Mouse (Mus musculus): ENCODE measurements at regions not wholly inside any gene's neighbourhood (a gene's known extent, or its start where the extent isn't known, plus 50 kb on each side); places are given as distances from the start of the nearest gene placed in this dataset.

DNA sequence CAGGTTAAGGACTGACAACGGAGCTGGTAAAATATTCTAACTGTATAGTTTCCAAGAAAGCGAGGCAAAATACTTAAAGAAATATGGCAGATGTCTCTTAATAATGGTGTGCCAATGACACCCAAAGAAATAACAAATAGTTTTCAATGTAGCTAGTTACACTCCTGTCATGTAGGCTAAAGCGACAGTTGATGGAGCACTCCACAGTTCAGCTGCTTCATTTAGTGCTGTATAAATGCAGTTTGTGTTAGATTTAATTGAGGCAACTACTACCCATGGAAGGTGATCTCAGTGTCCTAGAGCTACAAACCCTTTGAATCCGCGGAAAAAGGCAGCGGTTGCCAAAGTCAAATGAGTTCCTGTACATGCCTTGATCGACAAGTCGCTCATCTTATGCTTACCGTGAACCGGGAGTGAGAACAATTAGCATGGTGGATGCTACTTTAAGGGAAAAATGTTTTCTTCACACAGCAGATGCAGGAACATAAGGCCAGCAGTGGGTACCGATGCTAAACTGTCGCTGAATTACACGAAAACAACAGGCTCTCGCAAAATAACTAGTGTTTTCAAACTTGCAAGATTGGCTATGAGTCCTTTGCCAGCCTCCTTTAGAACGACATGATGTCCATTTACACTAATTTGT, 961.4 kb downstream of the Mat2b start:
- no peak overlapping the region for H3K9ac ChIP-seq (ENCODE audit: low read length)
- no peaks in the 10 kb centered on the region for H3K27me3 ChIP-seq (replicated peaks; ENCODE audit: control insufficient read depth, insufficient read depth, low read length)
- no peak overlapping the region for H3K4me2 ChIP-seq (ENCODE audit: low read length)
- H3K27ac ChIP-seq (ENCODE audit: low read depth, low read length): no peak overlapping the region
- no peaks in the 10 kb centered on the region for H3K36me3 ChIP-seq (ENCODE audit: control insufficient read depth, insufficient read depth, low read length)
- no peaks in the 10 kb centered on the region for H3K9me3 ChIP-seq (replicated peaks; ENCODE audit: control insufficient read depth, low read length)
- H3K4me3 ChIP-seq (ENCODE audit: low read depth, low read length): no peak overlapping the region
- WGBS: 68% methylated on average over 15 of the region's 15 CpGs
- DNase-seq (ENCODE audit: low spot score): peak; percentile 79
- ATAC-seq: peak; percentile 84
- H3K4me1 ChIP-seq (ENCODE audit: control insufficient read depth, insufficient read depth, low read length): no peaks in the 10 kb centered on the region

- no peak for ATAC-seq
- no peak overlapping the region for H3K27ac ChIP-seq (ENCODE audit: low read depth, low read length)
- DNase-seq (ENCODE audit: low spot score): peak; percentile 50
Observed at GRCm38 (mm10) chr11:39723621-39724020, 971.4 kb downstream of the Mat2b start.

DNA sequence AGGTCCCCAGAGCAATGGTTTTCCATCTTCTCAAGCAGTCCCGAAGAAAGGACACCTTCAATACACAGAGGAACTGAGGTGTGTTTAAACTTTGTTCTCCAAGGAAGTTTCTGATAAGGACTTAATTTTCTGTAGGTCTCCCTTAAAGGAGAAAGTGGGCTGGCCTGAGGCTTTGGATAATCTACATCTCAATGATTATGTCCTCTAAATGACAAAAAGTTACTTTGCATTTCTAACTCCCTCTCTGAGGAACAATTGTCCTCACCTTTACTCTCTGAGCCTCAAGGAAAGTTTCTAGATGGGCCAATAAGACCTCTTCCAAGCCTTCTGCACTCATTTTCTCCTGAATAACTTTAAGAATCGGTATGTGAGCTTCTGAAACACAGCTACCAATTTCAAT, 1016.5 kb downstream of the Mat2b start:
- ATAC-seq: no peak
- WGBS: 79% methylated on average over 2 of the region's 2 CpGs

More at GRCm38 (mm10) chr11:39723621-39724020, 971.4 kb downstream of the Mat2b start:
- Histone ChIP-seq H3K36me3 (ENCODE audit: control insufficient read depth, insufficient read depth, low read length) (no peaks in the 10 kb centered on the region), H3K4me1 (ENCODE audit: control insufficient read depth, insufficient read depth, low read length) (no peaks in the 10 kb centered on the region), H3K4me3 (ENCODE audit: low read depth, low read length) (no peak overlapping the region), H3K9me3 (replicated peaks; ENCODE audit: control insufficient read depth, low read length) (no peaks in the 10 kb centered on the region), H3K9ac (ENCODE audit: low read length) (no peak overlapping the region), H3K27me3 (replicated peaks; ENCODE audit: control insufficient read depth, insufficient read depth, low read length) (no peaks in the 10 kb centered on the region), H3K4me2 (ENCODE audit: low read length) (no peak overlapping the region)

DNA sequence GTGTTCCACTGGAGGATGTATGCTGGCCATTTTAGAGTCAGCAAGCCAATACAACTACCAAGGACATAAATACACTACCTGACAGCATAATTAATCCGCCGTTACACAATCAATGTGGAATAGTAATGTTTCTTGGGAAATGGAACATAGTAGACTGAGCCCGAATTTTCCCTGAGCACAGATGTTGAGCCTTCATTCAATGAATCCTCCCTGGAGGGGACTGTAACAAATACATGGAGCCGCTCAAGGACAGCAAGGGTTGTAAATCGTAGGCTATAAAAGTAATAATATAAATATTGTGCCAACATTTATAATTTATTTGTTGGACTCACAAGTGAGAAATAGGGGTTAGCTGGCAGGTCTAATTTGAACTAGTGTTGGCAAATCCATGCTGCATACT, 1041.4 kb downstream of the Mat2b start:
- H3K27me3 ChIP-seq (replicated peaks; ENCODE audit: control insufficient read depth, insufficient read depth, low read length): no peaks in the 10 kb centered on the region
- no peaks in the 10 kb centered on the region for H3K4me1 ChIP-seq (ENCODE audit: control insufficient read depth, insufficient read depth, low read length)
- no peak for DNase-seq (ENCODE audit: low spot score)
- H3K9me3 ChIP-seq (replicated peaks; ENCODE audit: control insufficient read depth, low read length): no peaks in the 10 kb centered on the region
- no peak overlapping the region for H3K4me3 ChIP-seq (ENCODE audit: low read depth, low read length)
- no peak overlapping the region for H3K4me2 ChIP-seq (ENCODE audit: low read length)
- H3K27ac ChIP-seq (ENCODE audit: low read depth, low read length): no peak overlapping the region
- no peak for ATAC-seq
- H3K36me3 ChIP-seq (ENCODE audit: control insufficient read depth, insufficient read depth, low read length): no peaks in the 10 kb centered on the region
- WGBS: 93% methylated on average over 5 of the region's 5 CpGs
- H3K9ac ChIP-seq (ENCODE audit: low read length): no peak overlapping the region

More for the DNA sequence above, 1016.5 kb downstream of the Mat2b start:
- H3K4me3 ChIP-seq (ENCODE audit: low read depth, low read length): no peak overlapping the region
- no peaks in the 10 kb centered on the region for H3K9me3 ChIP-seq (replicated peaks; ENCODE audit: control insufficient read depth, low read length)
- H3K9ac ChIP-seq (ENCODE audit: low read length): no peak overlapping the region
- H3K36me3 ChIP-seq (ENCODE audit: control insufficient read depth, insufficient read depth, low read length): no peaks in the 10 kb centered on the region
- H3K4me2 ChIP-seq (ENCODE audit: low read length): no peak overlapping the region
- H3K27me3 ChIP-seq (replicated peaks; ENCODE audit: control insufficient read depth, insufficient read depth, low read length): no peaks in the 10 kb centered on the region
- no peaks in the 10 kb centered on the region for H3K4me1 ChIP-seq (ENCODE audit: control insufficient read depth, insufficient read depth, low read length)
- no peak for DNase-seq (ENCODE audit: low spot score)
- no peak overlapping the region for H3K27ac ChIP-seq (ENCODE audit: low read depth, low read length)

- DNase-seq (ENCODE audit: low spot score): no peak
- H3K9me3 ChIP-seq (replicated peaks; ENCODE audit: control insufficient read depth, low read length): no peaks in the 10 kb centered on the region
Observed at GRCm38 (mm10) chr11:39619356-39619755, 1075.6 kb downstream of the Mat2b start.

GRCm38 (mm10) chr11:39615843-39616242, 1079.2 kb downstream of the Mat2b start:
- no peaks in the 10 kb centered on the region for H3K27me3 ChIP-seq (replicated peaks; ENCODE audit: control insufficient read depth, insufficient read depth, low read length)
- H3K9me3 ChIP-seq (replicated peaks; ENCODE audit: control insufficient read depth, low read length): no peaks in the 10 kb centered on the region
- H3K9ac ChIP-seq (ENCODE audit: low read length): no peak overlapping the region
- no peak for ATAC-seq
- no peaks in the 10 kb centered on the region for H3K36me3 ChIP-seq (ENCODE audit: control insufficient read depth, insufficient read depth, low read length)
- 80% methylated on average over 3 of the region's 3 CpGs for WGBS
- H3K4me1 ChIP-seq (ENCODE audit: control insufficient read depth, insufficient read depth, low read length): no peaks in the 10 kb centered on the region
- H3K4me3 ChIP-seq (ENCODE audit: low read depth, low read length): no peak overlapping the region
- no peak overlapping the region for H3K4me2 ChIP-seq (ENCODE audit: low read length)
- H3K27ac ChIP-seq (ENCODE audit: low read depth, low read length): no peak overlapping the region
- DNase-seq (ENCODE audit: low spot score): peak; percentile 32

More at GRCm38 (mm10) chr11:39619356-39619755, 1075.6 kb downstream of the Mat2b start:
- Histone ChIP-seq H3K27me3 (replicated peaks; ENCODE audit: control insufficient read depth, insufficient read depth, low read length) (no peaks in the 10 kb centered on the region), H3K36me3 (ENCODE audit: control insufficient read depth, insufficient read depth, low read length) (no peaks in the 10 kb centered on the region), H3K4me2 (ENCODE audit: low read length) (no peak overlapping the region), H3K27ac (ENCODE audit: low read depth, low read length) (no peak overlapping the region), H3K4me1 (ENCODE audit: control insufficient read depth, insufficient read depth, low read length) (no peaks in the 10 kb centered on the region), H3K4me3 (ENCODE audit: low read depth, low read length) (no peak overlapping the region), H3K9ac (ENCODE audit: low read length) (no peak overlapping the region)
- 97% methylated on average over 1 of the region's 1 CpGs for WGBS
- ATAC-seq: no peak

DNA sequence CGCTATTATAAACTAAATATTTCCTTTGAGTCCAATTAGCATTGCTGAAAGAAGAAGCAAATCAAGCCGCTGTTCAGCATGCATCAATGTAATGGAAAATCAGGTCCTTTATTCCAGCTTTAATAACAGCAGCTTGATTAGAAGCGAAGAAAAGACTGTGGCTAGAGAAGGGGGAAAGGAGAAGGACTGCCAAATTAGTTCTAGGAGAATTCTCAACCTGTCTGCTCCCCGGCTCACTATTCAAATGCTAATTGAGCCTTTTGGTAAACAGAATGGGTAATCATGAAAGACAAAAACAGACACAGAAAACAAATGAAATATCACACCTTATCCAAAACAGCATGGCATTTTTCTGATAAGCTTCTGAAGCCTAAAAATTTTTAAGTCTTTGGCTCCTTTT, 1098.5 kb downstream of the Mat2b start:
- Histone ChIP-seq H3K4me1 (ENCODE audit: control insufficient read depth, insufficient read depth, low read length) (peaks cover 16% of the 10 kb centered on the region), H3K4me2 (ENCODE audit: low read length) (peak overlapping the region; percentile 5; the same call in 1 of the 2 replicates), H3K4me3 (ENCODE audit: low read depth, low read length) (no peak overlapping the region), H3K27ac (ENCODE audit: low read depth, low read length) (no peak overlapping the region), H3K36me3 (ENCODE audit: control insufficient read depth, insufficient read depth, low read length) (no peaks in the 10 kb centered on the region), H3K9me3 (replicated peaks; ENCODE audit: control insufficient read depth, low read length) (no peaks in the 10 kb centered on the region), H3K27me3 (replicated peaks; ENCODE audit: control insufficient read depth, insufficient read depth, low read length) (no peaks in the 10 kb centered on the region), H3K9ac (ENCODE audit: low read length) (no peak overlapping the region)
- DNase-seq (ENCODE audit: low spot score): peak; percentile 93
- peak; percentile 89 for ATAC-seq
- WGBS: 2% methylated on average over 4 of the region's 4 CpGs

- Histone ChIP-seq H3K4me3 (ENCODE audit: low read depth, low read length) (no peak overlapping the region), H3K36me3 (ENCODE audit: control insufficient read depth, insufficient read depth, low read length) (no peaks in the 10 kb centered on the region), H3K4me2 (ENCODE audit: low read length) (peak overlapping the region; percentile 34), H3K27ac (ENCODE audit: low read depth, low read length) (no peak overlapping the region), H3K9ac (ENCODE audit: low read length) (peak overlapping the region; percentile 4; the same call in 1 of the 2 replicates), H3K4me1 (ENCODE audit: control insufficient read depth, insufficient read depth, low read length) (no peaks in the 10 kb centered on the region), H3K27me3 (replicated peaks; ENCODE audit: control insufficient read depth, insufficient read depth, low read length) (no peaks in the 10 kb centered on the region), H3K9me3 (replicated peaks; ENCODE audit: control insufficient read depth, low read length) (no peaks in the 10 kb centered on the region)
- 10% methylated on average over 15 of the region's 15 CpGs for WGBS
- ATAC-seq (peak; percentile 84), DNase-seq (ENCODE audit: low spot score) (peak; percentile 93)
Observed at GRCm38 (mm10) chr11:39588641-39589385, 1106.2 kb downstream of the Mat2b start.

DNA sequence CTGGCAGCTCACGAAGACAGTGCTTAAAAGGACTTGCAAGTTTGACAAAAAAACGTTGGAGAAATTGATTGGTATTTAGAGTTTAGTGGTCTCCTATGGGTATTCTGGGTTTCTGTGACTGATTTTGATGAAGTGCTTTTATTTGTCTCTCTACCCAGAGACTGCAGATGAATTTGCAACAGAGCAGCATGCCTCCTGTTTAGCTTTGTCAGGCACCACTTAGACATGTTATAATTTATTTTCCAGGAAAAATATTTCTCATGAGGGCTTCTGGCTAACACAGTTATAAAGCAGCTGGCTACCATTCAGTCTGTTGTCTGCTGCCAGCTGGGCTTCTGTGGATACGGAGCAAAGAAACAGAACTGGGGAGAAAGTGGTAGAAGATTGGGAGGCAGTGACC, 1136.7 kb downstream of the Mat2b start:
- no peak overlapping the region for H3K27ac ChIP-seq (ENCODE audit: low read depth, low read length)
- no peaks in the 10 kb centered on the region for H3K36me3 ChIP-seq (ENCODE audit: control insufficient read depth, insufficient read depth, low read length)
- DNase-seq (ENCODE audit: low spot score) (peak; percentile 20), ATAC-seq (no peak)
- H3K9me3 ChIP-seq (replicated peaks; ENCODE audit: control insufficient read depth, low read length): no peaks in the 10 kb centered on the region
- H3K4me2 ChIP-seq (ENCODE audit: low read length): no peak overlapping the region
- H3K27me3 ChIP-seq (replicated peaks; ENCODE audit: control insufficient read depth, insufficient read depth, low read length): no peaks in the 10 kb centered on the region
- WGBS: 54% methylated on average over 3 of the region's 3 CpGs
- H3K4me1 ChIP-seq (ENCODE audit: control insufficient read depth, insufficient read depth, low read length): no peaks in the 10 kb centered on the region
- H3K4me3 ChIP-seq (ENCODE audit: low read depth, low read length): no peak overlapping the region
- H3K9ac ChIP-seq (ENCODE audit: low read length): no peak overlapping the region

Measured in forebrain, embryonic 14.5 days (tissue).